Mouse (Mus musculus): ENCODE data around the gene Hhat. TPM values are rescaled to one million over a fixed set of nuclear protein-coding genes. Genes with fewer than 3 reads are reported as not detected.

The Hhat gene
- total RNA-seq, 2 experiments from 2014 or later, result 0.99 to 1.1 TPM

DNA sequence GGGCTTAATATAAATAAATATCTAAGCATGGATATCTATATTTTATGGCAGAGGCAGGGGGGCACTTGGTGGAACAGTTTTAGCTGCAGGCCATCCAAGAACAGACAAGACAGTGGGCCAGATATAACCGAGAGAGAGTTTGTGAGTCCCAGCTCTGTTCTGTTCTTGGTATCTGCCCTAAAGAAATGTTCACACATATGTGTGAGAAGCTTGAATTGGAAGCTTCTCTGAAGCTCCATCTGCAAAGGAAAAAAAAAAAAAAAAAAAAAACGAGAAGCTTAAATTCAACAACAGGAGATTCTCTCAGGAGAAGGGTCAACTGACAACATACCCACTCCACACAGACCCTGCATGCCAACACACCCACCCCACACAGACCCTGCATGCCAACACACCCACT is 188.1 kb downstream of the Hhat start:
- no peak for ATAC-seq (ENCODE audit: poor library complexity, severe bottlenecking)

DNA sequence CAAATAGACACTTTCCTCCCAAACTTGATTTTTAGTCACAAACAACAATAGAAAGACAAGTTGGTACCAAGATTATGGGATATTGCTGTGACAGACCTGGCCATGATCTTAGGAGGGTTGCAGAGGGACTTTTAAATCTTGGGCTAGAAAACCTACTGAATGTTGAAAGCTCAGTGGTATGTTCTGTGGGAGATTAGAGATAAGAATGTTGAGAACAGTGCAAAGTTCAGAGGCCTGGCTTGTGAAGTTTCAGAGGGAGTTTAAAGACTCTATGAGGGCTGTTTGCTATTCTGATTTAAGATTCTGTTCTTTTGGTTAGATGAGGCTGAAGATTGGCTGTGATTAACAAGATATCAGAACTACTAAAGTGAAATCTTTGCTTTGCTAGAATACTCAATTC is 206.3 kb downstream of the Hhat start:
- ATAC-seq (ENCODE audit: poor library complexity, severe bottlenecking), result no peak

DNA sequence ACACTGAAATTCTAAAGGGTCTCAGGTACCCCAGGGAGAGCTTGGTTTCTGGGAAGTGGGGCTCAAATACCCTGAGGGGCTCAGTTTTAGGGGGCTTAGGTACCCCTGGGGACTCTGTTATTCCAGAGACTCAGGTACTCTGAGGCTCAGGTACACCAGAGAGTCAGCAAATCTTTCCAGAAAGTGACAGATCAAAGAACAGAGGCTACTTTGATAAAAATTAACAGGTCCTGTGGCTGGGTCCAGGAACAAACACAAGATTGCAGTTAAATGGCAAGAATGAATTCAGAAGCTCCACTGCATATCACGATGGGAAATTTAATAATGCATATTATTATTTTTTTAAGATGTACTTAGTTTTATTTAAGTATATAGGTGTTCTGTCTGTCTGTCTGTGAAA is 211.7 kb downstream of the Hhat start:
- no peak for ATAC-seq (ENCODE audit: poor library complexity, severe bottlenecking)

DNA sequence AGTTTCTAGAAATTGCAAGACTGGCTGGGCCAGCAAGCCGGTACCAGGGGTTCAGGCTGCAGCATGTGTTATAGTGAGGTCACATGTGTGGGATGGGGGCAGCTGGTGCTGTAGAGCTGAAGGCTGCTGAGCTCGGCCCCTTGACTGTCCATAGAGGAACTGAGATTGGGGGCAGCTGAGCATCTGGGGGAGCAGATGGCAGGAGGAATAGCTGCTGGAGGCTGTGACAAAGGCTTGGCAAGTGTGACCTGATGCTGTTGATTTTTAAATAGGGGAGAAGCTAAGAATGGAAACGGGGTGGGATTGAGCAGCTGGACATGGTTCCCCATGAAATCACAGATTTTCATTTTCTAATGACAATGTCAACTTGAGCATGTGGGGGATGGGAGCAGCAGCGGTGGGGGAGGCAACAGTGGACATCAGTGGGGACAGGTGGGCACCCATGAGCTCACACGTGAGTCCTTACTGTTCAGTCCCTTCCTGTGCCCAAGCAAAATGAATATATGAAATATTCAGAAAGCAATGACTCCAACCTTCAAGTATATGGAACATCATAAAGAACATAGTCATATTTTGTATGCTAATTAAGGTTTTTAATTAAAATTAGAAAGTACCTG is 212.9 kb downstream of the Hhat start:
- ATAC-seq (ENCODE audit: poor library complexity, severe bottlenecking), result no peak

DNA sequence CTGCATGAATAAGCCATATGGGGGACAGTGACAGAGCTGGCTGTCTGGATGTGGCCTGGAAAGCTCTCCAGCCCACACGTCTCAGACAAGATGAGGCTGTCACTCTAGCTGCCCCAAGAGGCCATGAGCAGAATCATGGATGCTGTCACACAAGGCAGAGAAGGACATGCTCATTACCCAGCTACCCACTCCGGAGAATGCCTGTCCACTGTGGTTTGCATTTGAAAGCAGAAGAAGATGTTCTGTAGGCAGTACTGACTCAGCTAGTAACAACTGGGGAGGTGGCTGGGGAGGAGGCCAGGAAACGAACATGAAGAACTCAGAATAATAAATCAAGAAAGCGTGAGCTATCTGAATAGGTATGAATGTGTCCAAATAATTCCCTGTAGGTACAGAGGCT is 215.5 kb downstream of the Hhat start:
- ATAC-seq (ENCODE audit: poor library complexity, severe bottlenecking), result no peak

DNA sequence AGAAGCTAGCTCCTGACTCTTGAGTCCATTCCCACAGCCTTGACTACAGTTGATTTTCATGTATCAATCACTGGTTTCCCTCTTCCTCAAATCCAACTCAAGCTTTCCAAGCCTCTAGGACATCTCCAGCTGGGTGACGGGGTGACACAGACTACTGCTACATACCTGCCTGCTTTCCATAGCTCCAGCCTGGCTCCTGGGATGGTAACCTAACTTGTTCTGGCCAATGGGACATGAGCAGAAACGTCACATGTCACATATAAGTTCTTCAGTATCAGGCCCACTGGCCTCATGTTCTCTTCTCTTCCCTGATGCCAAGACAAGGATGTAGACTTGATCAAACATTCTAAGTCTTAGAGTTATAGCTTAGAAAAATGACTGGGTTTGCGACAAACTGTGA is 220.5 kb downstream of the Hhat start:
- no peak for ATAC-seq (ENCODE audit: poor library complexity, severe bottlenecking)

DNA sequence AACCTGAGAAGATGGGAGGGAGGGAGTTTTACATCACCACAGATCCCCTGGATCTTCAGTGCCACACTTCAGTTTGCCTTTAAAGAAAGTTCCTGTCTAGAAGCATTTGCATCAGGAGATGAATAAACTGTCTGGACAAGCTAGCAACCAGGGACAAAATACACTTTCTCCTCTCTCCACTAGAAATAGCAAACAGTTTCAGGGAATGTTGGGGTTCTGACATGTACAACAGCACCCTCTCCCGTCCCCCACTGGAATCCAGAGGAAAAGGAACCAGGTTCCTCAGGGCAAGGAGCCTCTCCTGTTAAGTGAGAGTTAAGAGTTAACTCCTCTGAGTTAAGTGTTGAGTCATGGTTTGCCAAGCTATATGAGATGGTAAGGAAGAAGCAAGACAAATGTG is 224.2 kb downstream of the Hhat start:
- ATAC-seq (ENCODE audit: poor library complexity, severe bottlenecking), result no peak

DNA sequence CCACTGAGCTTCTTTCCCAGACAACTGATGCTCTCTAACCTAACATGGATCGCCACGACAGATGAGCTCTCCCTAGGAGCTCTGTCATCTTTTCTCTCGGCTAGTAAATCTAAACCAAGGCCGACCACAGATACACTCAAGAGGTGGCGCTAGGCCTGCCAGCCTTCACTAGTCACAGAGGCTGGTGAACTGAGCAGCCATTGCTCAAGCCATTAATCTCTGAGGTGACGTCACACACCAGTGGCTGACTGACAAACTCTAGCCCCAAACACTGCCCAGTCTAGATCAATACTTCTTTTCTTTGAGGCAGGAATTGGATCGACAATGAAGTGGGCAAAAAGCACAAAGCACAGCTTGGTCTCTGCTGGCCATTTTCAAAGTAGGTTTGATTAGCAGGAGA is 226.1 kb downstream of the Hhat start:
- ATAC-seq (ENCODE audit: poor library complexity, severe bottlenecking), result no peak

DNA sequence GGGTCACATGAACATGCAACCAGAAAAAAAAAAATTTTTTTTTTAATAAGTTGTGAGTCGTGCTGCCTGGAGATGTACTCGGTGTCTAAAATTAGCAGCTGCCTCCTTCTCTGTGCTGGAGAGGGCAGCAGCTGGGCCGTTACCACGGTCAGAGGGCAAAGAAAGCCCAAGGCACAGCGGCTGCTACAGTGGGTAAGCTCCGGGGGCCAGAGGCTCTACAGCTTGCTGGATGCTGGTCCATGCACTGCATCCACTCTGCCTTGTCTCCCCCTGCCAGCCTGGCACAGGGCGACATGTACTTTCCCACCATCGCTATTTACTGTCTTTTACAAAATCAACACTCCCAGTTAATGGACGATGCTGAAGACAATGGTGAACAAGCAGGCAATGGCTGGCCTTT is 226.9 kb downstream of the Hhat start:
- ATAC-seq (ENCODE audit: poor library complexity, severe bottlenecking), result no peak

DNA sequence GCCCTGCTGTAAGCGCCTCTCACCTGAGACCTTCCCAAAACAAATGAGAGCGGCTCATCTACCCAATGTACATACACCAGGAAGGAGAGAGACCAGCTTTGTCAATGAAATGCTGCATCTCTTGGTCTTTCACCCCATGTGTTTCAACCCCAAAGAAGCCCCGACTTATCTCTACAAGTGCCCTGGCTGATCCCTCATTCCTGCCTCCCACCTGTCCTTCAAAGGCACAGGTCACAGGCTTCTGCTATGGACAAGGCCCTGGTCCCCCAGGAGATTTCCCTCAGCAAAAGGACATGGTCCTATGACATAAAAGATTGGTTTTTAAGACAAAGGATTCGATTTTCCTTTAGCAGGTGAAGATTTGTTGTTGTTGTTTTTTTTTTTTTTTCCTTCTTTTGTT is 227.3 kb downstream of the Hhat start:
- ATAC-seq (ENCODE audit: poor library complexity, severe bottlenecking), result no peak

DNA sequence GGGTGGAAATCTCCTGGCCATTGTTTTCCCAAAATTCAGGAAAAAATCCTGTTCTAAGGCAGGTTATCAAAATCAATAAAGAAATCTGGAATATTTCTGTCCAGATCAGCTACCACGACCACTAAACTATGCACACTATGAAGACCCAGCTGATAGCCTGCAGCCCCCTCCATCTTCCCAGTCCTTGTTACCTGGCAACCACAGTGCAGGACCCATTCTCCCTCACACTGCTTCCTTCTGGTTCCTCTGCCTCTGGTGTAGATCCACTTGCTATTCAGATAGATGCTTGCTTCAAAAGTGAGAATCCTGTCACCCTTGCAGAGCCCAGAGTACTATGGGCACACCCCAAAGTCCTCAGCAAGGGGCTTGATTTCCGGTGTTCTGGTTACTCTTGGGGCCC is 228.9 kb downstream of the Hhat start:
- ATAC-seq (ENCODE audit: poor library complexity, severe bottlenecking), result no peak

DNA sequence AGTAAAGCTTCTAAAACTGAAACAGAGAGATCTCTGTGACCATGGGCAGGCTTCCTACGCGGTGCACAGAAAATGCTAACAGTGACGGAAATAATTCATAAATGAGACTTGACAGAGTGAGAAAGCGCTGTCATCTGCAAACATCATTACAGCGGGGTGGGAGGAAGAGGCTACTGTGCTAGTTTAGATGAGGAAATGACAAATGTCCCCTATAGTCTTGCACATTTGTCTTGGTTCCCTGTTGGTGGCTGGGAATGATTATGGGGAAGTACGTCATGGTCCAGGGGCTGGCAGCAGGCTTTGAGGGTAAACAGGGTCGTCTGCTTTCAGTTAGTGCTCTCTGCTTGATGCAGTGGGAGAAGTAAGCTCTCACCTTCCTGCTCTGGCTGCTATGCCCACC is 233.9 kb downstream of the Hhat start:
- ATAC-seq (ENCODE audit: poor library complexity, severe bottlenecking), result 0 out of 2 replicates have a peak, but pooled peaks have one; percentile 18

DNA sequence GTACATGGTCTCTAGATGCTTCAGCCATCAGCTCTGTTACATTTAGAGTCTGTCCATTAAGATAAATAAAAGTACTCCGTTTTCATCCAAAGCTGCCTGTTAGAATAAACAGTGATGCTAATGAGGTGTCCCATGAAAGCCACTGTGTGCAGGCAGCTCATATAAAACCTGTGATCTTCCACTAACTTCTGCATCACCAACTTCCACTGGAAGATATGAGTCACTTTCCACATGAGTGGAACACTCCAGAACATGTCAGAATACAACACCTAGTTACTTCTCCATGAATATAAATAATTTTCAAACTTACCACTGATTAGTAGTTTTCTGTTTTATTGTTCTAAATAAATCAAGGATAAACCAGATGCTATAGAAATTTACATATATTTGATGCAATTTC is 234.6 kb downstream of the Hhat start:
- no peak for ATAC-seq (ENCODE audit: poor library complexity, severe bottlenecking)

DNA sequence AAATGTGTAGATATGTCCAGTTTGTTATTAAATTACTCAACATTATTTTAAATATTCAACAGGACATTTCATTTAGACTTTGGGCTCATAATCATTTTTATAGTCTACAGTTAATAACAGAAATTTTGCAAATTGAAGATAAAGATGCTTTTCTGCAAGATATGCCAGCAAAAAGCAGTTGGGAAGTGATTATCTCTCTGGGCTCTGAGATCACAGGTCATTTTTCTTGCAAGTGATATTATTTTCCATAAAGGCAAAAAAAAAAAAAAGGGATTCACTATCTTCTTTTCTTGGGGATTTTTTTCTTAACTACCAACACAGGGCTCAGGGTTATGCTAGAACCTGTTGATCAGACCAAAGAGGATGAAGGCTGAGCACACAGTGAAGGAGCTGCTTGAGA is 238.0 kb downstream of the Hhat start:
- no peak for ATAC-seq (ENCODE audit: poor library complexity, severe bottlenecking)

DNA sequence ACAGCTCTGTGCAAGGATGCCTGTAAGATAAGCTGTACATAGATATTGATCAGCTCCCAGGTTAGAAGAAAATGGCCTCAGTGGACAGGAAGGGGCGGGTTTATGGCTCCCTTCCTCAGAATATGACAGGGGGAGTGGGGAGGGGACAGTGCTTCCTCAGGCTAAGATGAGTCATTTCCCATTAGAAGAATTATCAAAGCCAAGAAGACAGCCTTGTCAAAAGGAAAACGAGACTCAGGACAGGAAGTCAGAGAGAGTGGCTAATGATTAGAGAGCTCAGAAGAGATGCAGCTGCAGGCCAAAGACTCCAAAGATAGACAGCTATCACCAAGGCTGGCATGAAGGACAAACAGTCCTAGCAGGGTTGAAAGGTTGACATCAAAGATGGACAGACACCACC is 238.8 kb downstream of the Hhat start:
- ATAC-seq (ENCODE audit: poor library complexity, severe bottlenecking), result no peak

DNA sequence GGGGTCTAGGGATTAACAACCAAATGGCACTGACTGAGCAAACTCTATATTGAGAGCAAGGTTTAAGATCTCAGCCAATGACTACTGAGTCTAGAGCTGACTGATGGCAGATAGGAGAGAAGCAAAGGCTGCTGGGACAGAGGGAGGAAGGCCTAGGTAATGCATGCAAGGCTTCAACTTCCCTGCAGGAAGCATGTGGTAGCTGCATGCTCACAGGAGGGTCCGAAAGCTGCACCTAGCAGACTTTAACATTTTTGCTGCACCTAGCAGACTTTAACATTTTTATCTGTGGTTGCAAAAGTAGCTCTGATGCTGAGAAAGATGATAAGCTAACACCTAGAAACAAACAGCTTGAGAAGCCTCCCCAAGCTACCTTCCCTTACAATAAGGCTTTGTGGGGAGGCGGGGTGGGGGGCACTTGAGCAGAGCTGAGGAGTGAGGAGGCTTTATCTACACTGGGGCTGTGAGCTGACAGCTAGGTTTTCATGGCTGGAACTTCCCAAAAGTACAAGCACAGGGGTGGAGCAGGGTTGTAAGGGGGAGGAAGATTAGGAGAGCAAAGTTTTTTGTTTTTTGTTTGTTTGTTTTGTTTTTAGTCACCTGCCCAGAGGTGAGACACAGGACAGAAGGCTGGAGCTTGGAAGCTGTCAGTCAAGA is 239.4 kb downstream of the Hhat start:
- ATAC-seq (ENCODE audit: poor library complexity, severe bottlenecking), result no peak

DNA sequence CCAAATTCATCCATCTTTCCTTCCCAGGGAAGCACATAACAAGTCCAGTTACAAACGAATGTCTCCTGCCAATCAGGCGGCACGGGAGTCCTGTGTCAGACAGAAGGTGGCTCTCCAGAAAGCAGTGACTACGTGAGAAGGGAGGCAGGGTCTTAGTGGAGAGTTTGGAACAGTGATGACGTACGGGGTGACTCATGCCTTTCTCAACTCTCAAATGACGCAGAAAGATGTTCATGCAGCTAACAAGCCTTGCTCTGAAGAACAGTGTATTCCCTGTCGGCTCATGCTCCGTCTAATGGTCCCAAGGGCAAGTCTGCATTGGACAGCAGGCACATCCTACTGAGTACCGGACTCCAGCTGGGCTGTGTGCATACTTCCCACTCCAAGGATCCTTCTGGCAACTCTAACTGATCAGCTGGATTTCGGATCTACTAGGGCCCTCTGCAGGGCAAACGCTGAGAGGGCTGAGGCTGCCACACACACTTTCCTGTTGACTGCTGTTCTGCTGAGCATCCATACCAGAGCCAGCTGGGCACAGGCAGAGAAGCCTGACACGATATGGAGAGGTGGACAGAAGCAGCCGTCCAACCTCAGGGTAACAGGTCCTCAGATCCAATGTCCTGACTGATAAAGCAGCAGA is 245.2 kb downstream of the Hhat start:
- ATAC-seq (ENCODE audit: poor library complexity, severe bottlenecking), result no peak

DNA sequence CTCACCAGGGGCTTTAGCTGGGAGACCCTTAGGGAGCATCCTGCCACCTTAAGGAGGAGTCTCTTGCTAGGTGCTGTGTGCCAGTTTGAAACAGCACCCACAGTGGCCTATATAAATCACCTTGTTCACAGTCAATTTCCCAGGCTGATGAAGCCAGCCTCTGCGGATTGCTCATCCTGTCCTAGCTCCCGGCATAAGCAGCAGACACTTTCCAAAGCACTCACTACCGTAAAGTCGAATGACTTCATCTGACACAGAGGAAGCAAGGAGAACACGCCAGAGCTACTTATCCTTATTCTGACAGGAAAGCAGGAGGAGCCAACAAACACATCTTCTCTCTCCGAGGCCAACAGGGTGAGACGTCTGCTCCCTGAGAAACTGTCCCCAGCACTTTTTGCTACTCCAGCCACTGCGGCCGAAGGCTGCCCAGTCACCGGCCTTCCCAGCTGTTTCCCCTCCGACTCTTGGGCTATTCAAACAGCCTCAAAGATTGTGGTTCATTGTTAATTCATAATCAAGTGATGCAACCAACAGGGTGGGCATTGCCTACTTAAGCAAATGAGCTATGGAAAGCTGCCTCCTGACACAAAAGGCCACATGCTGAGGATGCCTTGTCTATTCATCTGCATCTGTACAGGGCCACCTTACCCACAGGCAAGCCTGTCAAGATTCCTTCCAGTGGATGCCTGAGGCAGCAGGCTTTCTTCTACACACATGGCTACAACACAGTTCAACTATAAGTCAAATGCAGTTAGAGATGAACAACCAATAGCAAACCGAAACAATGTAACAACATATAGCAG is 248.4 kb downstream of the Hhat start:
- ATAC-seq (ENCODE audit: poor library complexity, severe bottlenecking), result no peak

DNA sequence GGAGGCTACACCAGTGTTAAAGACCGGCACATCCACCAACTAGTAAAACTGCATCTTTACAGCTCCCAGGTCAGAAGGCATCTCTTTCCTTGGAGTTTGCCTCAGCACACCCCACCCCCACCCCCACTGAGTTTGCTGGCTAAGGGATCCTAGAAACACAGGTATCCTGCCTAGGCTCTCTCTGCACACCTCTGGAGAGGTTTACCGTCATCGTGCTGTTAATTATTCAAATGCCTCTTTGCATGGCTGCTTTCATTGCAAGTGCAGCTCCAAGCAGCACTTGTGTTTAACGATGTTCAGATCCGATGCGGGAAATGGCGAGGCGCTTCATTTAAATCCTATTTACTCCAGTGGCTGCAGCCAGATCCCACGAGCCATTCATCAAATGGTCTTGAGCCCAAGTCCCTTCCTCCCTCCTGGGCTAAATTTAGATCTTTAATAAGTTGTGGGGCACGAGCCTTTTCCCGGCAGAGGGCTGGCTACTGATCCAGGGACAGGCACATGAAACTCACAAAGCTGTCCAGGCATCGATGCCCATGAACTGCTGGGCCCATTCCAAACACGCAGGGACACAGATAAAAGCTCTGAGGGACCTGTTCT is 250.1 kb downstream of the Hhat start:
- ATAC-seq (ENCODE audit: poor library complexity, severe bottlenecking), result no peak

DNA sequence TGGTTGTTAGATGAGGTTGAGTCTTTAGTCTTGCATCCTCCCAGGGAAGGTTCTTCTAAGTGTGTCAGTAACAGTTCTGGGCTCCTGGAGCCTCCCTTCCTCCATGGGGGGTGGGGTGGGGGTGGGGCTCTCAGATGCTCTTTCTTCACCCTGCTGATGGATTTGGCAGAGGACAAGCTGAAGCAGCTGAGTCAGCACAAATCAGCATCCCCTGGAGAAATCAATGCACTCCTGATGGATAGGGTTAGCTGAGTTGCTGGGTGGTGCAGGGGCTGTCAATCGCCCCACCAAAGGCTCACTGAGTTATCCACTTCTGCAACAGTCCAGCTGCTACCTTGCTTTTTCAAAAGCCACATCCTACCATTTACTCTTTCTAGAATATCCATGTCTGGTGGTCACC is 251.3 kb downstream of the Hhat start:
- no peak for ATAC-seq (ENCODE audit: poor library complexity, severe bottlenecking)

DNA sequence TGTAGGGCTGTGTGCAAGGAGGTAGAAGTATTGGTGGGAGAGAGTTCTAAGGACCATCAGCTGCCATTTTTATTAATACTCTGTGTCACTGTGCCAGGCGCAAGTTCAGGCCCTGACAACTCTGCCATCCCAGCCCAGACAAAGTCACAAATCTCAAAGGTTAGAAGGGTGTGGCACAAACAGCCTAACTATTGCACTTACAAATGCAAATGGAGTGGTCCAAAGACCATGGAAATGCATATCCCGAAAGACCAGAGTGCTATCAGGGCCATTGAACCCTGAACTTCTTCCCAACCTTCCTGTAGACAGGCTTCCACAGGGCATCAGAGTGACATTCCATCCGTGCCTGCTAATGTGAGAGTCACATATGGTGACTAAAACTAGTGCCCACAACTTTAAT is 255.7 kb downstream of the Hhat start:
- ATAC-seq (ENCODE audit: poor library complexity, severe bottlenecking), result no peak

Data from megakaryocyte, adult 5-6 weeks (primary cell).